Mouse (Mus musculus): ENCODE data around the gene Trp53i13.

DNA sequence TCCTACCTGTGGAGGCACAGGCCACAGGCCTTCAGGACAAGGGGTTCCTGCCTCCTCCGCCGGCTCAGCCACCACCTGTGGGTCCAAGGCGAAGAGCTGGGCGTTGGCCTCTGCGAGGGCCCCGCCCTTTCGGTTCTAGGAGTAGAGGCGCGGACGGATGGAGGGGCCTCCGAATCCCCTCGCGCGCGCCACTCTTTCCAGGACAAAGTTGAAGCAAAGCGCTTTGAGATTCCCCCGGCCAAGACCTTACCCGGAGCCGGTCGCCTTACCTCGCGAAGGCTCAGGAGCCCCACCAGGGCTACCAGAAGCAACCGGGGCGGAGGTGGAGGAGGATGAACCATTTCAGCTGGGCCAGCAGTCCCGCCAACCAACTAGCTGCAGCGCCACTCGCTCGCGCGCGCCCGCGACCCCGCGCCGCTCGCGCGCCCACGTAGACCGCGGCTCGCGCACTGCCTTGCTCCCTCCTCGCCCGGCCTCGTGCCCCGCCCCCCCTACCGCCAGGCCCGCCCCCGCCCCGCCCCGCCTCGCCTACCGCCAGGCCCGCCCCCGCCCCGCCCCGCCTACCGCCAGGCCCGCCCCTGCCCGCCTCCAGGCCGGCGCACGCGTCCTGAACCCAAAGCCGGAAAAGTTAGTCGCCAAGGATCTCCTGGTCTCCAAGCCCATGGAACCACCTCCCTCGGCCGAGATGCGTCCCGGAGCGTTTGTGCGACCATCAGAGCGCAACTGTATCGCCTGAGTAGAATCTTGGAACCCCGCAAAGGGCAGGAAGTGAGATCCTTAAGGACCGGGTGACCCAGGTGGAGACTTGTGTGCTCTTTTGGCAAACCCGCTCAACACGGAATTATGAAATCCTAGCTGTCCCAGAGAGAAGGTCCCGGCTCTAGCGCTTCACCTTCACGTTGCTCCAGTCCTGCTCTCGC, 2.6 kb downstream of the Trp53i13 start:
- TF ChIP-seq CTCF (IDR thresholded peaks at IDR 0.05; ENCODE audit: insufficient read depth, low read depth, low read length) = no peak
- no peak for TF ChIP-seq POLR2A (IDR thresholded peaks at IDR 0.05; ENCODE audit: insufficient read depth, low read depth, low read length)
